Mouse (Mus musculus) gastrocnemius, adult 18-20 months (tissue): ENCODE results near the gene Mrps6. TPM values are rescaled to one million over a fixed set of nuclear protein-coding genes. Genes with fewer than 3 reads are reported as not detected.

ENCODE experiments used
- total RNA-seq, 2 experiments: library from RNA; stranded (reverse); gene quantifications; 2 replicates each; pipeline ENCODE4 v1.2.3; 2021

Mrps6 gene
- total RNA-seq, 2 experiments from 2014 or later, result 23.2 to 26.7 TPM

Other genes starting within 250 kb of the Mrps6 start
- gene Gm49711, start within 50 bp of the Mrps6 start, total RNA-seq, result not detected
- gene Slc5a3, start 52 bp downstream of the Mrps6 start, total RNA-seq, result 1 to 10 TPM; 2.2 to 4.1 TPM
- gene Kcne2, start 234.1 kb downstream of the Mrps6 start, total RNA-seq, result not detected
- 10 to 100 TPM; 72.4 to 76.2 TPM for gene Smim11, start 243.0 kb downstream of the Mrps6 start, total RNA-seq